Mouse (Mus musculus) megakaryocyte, embryonic 14.5 days (primary cell): ENCODE results near the gene Slc6a16. TPM values are rescaled to one million over a fixed set of nuclear protein-coding genes. Genes with fewer than 3 reads are reported as not detected.
A peak's percentile ranks its signal among the peaks of the same experiment; 100 is the strongest.

ENCODE experiments used
- H3K27me3 ChIP-seq: replicated peaks from 2 replicates; pipeline ENCODE3; 2012; ENCODE audit warnings: inconsistent platforms
- H3K36me3 ChIP-seq: replicated peaks from 2 replicates; pipeline ENCODE3; 2012; ENCODE audit warnings: low read length, inconsistent platforms, mixed read lengths
- H3K4me1 ChIP-seq: 2 replicates; pipeline ENCODE4 v1.6.1; 2012; ENCODE audit warnings: inconsistent platforms
- H3K4me3 ChIP-seq: replicated peaks from 2 replicates; pipeline ENCODE3; 2012; ENCODE audit warnings: moderate library complexity, mild to moderate bottlenecking, inconsistent platforms
- H3K9me3 ChIP-seq: 2 replicates; pipeline ENCODE4 v1.6.1; 2012; ENCODE audit warnings: inconsistent platforms
- FLI1 ChIP-seq: IDR thresholded peaks from 2 replicates; pipeline ENCODE4 v1.6.1; 2012; ENCODE audit warnings: low read length, inconsistent platforms, mixed read lengths
- GATA1 ChIP-seq: IDR thresholded peaks from 3 replicates; pipeline ENCODE4 v1.6.1; 2012; ENCODE audit warnings: mixed read lengths, low read length, inconsistent platforms, borderline replicate concordance
- polyA plus RNA-seq: library from polyadenylated mRNA; stranded (reverse); fragments of >175 nt; gene quantifications from 2 replicates; pipeline ENCODE4 v1.2.3, GENCODE M21; 2012; ENCODE audit warnings: low replicate concordance; ENCODE audit not compliant: insufficient read depth

Slc6a16 gene
- polyA plus RNA-seq, 1 experiment = not detected

DNA sequence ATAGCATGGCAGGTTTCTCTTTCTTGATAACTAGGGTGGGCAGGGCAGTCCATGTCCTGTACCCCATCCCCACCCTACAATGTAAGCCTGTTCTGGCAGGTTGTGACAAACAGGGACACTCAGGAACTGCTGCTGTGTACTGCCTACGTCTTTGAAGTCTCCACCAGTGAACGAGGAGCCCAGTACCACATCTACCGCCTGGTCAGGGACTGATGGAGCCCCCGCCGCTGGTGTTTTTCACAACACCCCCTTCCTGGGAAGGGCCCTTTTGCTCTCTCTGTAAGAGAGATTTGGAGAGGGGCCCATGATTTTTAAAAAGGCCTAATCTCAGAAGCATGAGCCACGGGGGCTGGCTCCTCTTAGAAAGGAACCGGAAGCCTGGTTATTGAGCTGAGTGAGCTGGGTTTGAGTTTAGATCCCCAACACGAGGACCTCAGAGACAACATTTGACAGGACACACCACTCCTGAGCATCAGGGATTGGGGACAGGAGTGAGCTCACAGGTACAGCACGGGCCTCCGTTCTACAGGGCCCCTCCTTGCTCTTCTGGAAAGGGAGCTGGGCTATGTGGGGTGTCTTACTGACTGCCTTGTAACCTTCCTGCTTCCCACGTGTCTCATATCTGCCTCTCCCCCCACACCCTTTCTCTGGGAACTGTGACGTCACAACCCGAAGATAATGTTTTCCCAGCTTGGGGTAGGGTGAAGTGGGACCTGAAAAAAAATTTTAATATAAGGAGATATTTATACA, 8.0 kb upstream of the Slc6a16 start:
- no peak for TF ChIP-seq GATA1
- no peak for TF ChIP-seq FLI1

DNA sequence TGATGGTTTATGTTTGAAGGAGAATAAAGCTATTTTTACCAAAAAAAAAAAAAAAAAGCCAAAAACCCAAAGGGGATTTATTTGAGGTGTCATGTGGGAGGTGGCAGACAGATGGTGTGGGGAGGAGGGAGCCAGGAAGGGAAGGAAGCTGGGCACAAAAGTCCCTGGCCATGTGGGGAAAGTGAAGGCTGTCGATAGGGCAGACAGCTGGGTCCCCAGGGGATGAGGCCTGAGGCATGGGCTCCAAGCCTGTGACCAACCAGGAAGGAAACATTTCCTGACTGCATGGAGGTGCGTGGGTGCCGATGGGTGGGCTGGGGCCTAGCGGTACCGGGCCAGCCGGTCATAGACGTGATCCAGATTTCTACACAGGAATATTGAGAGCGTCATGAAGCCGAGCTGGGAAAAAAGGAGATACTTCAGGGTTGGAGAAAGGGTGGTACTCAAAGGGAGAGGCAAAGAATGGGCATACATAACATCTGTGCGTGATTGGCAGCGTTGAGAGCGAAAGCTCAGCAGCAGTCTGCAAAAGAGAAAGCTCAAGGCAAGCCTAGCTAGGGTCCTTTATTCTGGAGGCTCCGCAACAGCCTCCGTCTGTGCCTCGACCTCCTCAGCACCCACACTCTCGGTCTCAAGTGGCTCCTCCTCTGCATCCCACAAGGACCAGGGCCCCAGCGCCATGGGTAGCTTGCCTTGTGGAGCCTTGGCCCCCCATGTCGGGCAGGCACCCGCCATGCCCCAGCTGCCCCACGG, 7.1 kb upstream of the Slc6a16 start:
- Histone ChIP-seq H3K27me3 (peaks cover 5% of the 10 kb centered on the region), H3K4me3 (peak overlapping the region; percentile 54), H3K36me3 (peaks cover 63% of the 10 kb centered on the region), H3K4me1 (peaks cover 74% of the 10 kb centered on the region), H3K9me3 (no peaks in the 10 kb centered on the region)
- no peak for TF ChIP-seq FLI1
- TF ChIP-seq GATA1 = no peak

More for the DNA sequence above, 8.0 kb upstream of the Slc6a16 start:
- Histone ChIP-seq H3K36me3 (peaks cover 63% of the 10 kb centered on the region), H3K27me3 (peaks cover 9% of the 10 kb centered on the region), H3K9me3 (no peaks in the 10 kb centered on the region), H3K4me1 (peaks cover 65% of the 10 kb centered on the region), H3K4me3 (no peak overlapping the region)

DNA sequence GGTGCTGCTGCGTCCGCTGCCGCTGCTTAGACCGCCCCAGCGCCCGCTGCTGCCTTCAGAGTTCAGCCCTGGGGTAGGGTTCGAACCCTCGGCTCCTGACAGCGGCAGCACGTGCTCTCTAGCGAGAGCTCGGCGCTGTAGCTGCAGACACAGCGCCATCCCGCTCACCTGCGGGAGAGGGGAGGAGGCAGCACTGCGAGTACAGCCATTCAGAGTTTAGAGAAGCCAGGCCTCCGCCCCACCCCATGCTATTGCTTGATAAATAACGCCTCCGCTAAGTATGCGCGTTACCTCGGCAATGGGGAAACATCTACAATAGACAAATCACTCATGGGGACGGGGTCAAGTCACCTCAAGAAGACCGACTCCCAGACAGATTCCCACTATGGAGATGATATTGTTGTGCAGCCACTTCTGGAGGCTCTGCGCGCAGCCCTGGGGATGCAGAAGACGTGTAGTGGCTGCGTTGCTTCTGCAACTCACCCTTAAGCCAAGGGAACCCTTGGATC, 6.5 kb upstream of the Slc6a16 start:
- peaks cover 80% of the 10 kb centered on the region for H3K4me1 ChIP-seq
- H3K4me3 ChIP-seq = peak overlapping the region; percentile 38
- no peaks in the 10 kb centered on the region for H3K9me3 ChIP-seq
- TF ChIP-seq FLI1 (no peak), GATA1 (no peak)
- H3K27me3 ChIP-seq = peaks cover 3% of the 10 kb centered on the region
- H3K36me3 ChIP-seq = peaks cover 63% of the 10 kb centered on the region

DNA sequence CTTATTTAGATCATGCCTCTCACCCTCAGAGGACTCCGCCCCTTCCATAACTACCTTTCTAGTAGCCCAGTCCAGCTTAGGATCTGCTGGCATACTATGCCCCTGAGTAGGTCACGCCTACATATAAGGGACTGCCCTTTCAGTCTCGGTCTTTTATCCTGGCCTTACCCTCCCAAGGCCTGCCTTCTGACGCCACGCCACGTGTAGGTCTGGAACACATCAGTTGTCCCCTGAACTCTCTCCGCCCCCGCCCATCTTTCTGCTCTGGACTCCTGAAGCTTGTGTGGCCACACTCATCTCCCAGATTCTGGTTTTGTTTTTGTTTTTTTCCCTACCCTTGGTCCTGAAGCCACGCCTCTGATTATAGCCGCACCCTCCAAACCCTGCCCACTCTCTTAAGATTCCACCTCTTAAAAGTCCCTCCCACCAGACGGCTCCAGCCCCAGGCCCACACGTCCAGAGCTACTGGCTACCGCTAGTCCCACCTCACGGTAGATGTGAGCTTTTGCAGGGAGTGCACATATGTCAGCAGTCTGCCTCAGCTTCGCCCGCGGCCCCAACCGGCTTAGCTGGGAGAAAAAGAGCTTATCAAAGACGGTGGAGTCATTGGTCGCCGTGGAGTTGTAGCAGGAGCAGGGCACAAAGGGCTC, 5.8 kb upstream of the Slc6a16 start:
- peaks cover 63% of the 10 kb centered on the region for H3K36me3 ChIP-seq
- no peaks in the 10 kb centered on the region for H3K9me3 ChIP-seq
- peaks cover 3% of the 10 kb centered on the region for H3K27me3 ChIP-seq
- TF ChIP-seq FLI1 (no peak), GATA1 (no peak)
- H3K4me1 ChIP-seq = peaks cover 79% of the 10 kb centered on the region
- H3K4me3 ChIP-seq = no peak overlapping the region

DNA sequence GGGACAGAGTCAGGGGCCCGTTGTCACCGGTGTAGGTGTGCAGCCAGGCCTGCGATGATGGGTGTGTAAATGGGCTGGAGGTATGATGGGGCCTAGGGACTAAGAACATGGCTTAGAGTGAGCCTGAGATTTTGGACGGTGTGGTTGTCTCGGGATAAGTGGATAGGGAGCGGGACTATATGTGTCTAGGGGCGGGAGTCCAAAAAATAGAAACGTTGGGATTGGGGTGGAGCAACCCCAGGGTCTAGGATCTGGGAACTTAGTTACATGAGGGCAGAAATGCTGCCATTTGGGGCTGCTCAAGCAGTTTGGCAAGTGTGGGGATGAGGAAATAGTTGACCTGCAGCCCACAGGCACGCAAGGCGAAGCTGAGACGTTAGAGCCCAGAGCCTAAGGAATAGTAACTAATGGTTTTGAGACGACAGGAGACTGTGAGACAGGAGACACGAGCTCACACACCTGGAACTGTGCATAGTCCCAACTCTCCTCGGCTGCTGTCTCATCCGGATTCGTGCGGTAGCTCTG, 5.2 kb upstream of the Slc6a16 start:
- H3K36me3 ChIP-seq = peaks cover 63% of the 10 kb centered on the region

DNA sequence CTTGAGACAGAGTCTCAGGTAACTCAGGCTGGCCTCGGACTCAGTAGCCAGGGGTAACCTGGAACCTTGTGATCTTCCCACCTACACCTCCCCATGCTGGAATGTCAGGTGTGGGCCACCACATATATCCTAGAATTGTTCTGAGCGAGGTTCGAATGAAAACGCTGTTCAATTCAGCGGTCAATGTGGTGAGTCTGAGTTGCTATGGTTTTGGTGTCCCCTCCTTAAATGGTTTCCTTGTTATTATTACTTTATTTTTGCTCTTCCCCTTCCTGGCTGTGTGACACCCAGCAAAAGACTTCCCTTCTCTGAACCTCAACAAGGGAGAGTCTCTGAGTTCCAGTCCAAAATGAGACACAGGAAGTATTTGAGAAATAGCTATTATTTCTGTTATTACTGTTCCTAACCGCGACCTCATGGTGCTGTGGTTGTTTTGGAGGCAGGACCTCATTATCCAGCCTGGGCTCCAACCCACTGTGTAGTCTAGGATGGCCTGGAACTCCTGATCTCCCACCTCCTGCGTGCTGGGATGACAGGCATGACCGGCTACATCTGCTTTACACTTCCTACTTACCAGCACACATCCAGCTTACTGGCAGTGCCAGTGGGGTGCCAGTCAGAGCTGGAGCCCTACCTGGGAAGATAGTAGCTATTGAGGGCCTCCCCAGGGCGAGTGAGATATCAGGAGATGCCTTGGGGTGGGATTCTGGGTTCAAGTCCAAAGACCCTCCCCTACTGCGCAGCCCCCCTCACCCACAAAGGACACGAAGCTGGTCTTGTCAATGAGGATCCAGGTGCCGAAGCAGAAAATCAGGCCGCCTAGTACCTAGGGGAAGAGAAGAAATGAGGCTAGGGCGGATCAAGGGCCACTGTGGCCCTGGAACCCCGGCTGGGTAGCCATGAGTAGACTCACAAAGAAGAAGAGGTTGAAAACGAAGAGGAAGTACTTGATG, 2.9 kb upstream of the Slc6a16 start:
- Histone ChIP-seq H3K36me3 (peaks cover 44% of the 10 kb centered on the region), H3K4me3 (peak overlapping the region; percentile 93), H3K9me3 (no peaks in the 10 kb centered on the region), H3K4me1 (peaks cover 68% of the 10 kb centered on the region), H3K27me3 (no peaks in the 10 kb centered on the region)
- TF ChIP-seq FLI1 = no peak
- no peak for TF ChIP-seq GATA1

More for the DNA sequence above, 5.2 kb upstream of the Slc6a16 start:
- no peak for TF ChIP-seq FLI1
- TF ChIP-seq GATA1 = no peak
- H3K27me3 ChIP-seq = peaks cover 3% of the 10 kb centered on the region
- H3K9me3 ChIP-seq = no peaks in the 10 kb centered on the region
- peaks cover 80% of the 10 kb centered on the region for H3K4me1 ChIP-seq
- peak overlapping the region; percentile 14 for H3K4me3 ChIP-seq

DNA sequence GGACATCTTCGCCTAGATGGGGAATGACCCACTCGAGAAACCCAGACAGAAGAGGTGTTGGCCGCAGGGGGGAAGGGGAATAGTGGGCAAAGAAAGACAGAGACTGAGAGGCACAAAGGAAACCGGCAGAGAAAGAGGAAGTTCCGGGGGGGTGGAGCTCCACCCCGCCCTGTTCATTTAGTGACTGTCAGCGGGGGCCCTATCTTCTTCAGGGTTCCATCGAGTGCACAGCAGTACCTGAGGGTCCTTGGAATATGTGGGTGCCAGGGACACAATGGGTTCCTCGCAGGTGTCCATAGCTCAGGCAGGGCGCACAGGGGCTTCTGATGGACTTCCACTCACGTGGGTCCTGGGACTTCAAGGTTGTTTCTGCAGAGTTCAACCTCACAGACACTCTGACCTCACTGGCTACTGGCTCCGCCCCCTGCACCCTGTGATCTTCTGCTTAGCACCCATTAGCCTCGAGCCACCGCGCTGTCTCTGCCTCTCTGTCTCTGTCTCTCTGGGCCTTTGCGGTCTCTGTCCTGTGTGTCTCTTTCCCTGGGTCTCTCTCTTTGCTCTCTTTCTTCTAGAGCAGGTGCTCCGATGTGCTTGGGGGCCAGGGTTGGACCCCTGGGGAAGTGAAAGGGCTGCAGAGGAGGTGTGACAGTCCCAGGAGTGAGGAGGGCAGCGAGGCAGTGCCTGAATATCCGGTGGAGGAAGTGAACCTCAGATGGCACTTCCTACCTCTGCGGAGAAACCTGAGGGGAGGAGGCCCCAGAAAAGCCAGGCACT, 2.0 kb upstream of the Slc6a16 start, which contains the start of gene Cd37:
Cd37 (minus strand) TSS at position 393 of the 774 bp plus-strand sequence.
- H3K9me3 ChIP-seq = no peaks in the 10 kb centered on the region

DNA sequence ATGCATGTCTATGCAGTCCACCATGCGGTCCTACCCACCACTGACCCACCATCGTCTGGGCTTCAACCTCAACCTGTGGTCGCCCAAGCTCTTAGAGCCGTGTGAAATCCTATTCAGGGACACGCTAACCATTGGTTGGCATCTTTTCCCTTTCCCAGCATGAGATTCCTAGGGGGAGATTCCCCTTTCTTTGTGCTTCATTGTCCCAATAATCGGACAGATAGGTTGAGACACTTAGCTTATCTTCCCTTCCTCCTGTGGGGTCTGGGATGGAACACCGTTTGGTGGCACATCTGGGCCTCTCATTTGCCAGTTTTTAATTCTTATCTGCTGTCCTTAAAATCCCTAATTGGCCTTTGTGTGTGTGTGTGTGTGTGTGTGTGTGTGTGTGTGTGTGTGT, 776 bp upstream of the Slc6a16 start:
- Histone ChIP-seq H3K4me1 (peaks cover 48% of the 10 kb centered on the region), H3K27me3 (no peaks in the 10 kb centered on the region), H3K4me3 (no peak overlapping the region), H3K36me3 (peaks cover 23% of the 10 kb centered on the region), H3K9me3 (no peaks in the 10 kb centered on the region)
- TF ChIP-seq GATA1 = no peak
- no peak for TF ChIP-seq FLI1

More for the DNA sequence above, 2.0 kb upstream of the Slc6a16 start, which contains the start of gene Cd37:
- Histone ChIP-seq H3K36me3 (peaks cover 35% of the 10 kb centered on the region), H3K4me3 (peak within 1 kb of the TSS; percentile 93), H3K27me3 (no peaks in the 10 kb centered on the region), H3K4me1 (peaks cover 60% of the 10 kb centered on the region)
- no peak for TF ChIP-seq GATA1
- TF ChIP-seq FLI1 = no peak
